Mouse (Mus musculus) neural tube, embryonic 12.5 days (tissue): ENCODE data around the gene Abracl. TPM values are rescaled to one million over a fixed set of nuclear protein-coding genes. Genes with fewer than 3 reads are reported as not detected.

Experiments used
- ATAC-seq: fragments of 200-750 bp; cut with Nextera tagmentation; 2 replicates; pipeline ENCODE4 v1.8.0; 2017; ENCODE audit warnings: low read depth, mild to moderate bottlenecking, moderate TSS enrichment, moderate library complexity; ENCODE audit not compliant: low FRiP score
- H3K27ac ChIP-seq: fragments of 300-500 bp; sonication (generic); 2 replicates; pipeline ENCODE4 v1.5.1; 2016
- H3K27me3 ChIP-seq: fragments of 300-500 bp; sonication (generic); replicated peaks from 2 replicates; pipeline ENCODE4 v1.6.1; 2016; ENCODE audit warnings: mild to moderate bottlenecking
- H3K36me3 ChIP-seq: fragments of 300-500 bp; sonication (generic); 2 replicates; pipeline ENCODE4 v1.6.1; 2016; ENCODE audit warnings: mild to moderate bottlenecking
- H3K4me1 ChIP-seq: fragments of 300-500 bp; sonication (generic); 2 replicates; pipeline ENCODE4 v1.6.1; 2016
- H3K4me2 ChIP-seq: fragments of 300-500 bp; sonication (generic); replicated peaks from 2 replicates; pipeline ENCODE4 v1.6.1; 2016; ENCODE audit warnings: mild to moderate bottlenecking
- H3K4me3 ChIP-seq: fragments of 300-500 bp; sonication (generic); 2 replicates; pipeline ENCODE4 v1.5.1; 2016
- H3K9ac ChIP-seq: fragments of 300-500 bp; sonication (generic); 2 replicates; pipeline ENCODE4 v1.6.1; 2016; ENCODE audit warnings: mild to moderate bottlenecking
- H3K9me3 ChIP-seq: fragments of 300-500 bp; sonication (generic); 2 replicates; pipeline ENCODE4 v1.6.1; 2016; ENCODE audit warnings: mild to moderate bottlenecking
- WGBS: fragments of 180-500 bp; shearing (Covaris S2); methylation state at CpG from one replicate; pipeline ENCODE4 v1.1.7; 2016; 5-methylcytosine and 5-hydroxymethylcytosine counted together
- polyA plus RNA-seq: library from polyadenylated mRNA; unstranded; fragments of >200 nt; fragmentation: Nextera tagmentation; extraction: Ambion mirVana; gene quantifications from 2 replicates; pipeline ENCODE4 v1.2.1, GENCODE M21; 2016

Gene Abracl
- polyA plus RNA-seq, 1 experiment from 2014 or later, result 159 TPM

GRCm38 (mm10) chr10:18020443-18020842 lies 2.6 kb downstream of the Abracl start:
- Histone ChIP-seq H3K4me2 (peak overlapping the region; percentile 67), H3K4me1 (peaks cover 11% of the 10 kb centered on the region; the same call in 1 of the 2 replicates), H3K9ac (no peak overlapping the region), H3K27ac (no peak overlapping the region), H3K27me3 (no peaks in the 10 kb centered on the region), H3K4me3 (no peak overlapping the region), H3K9me3 (no peaks in the 10 kb centered on the region), H3K36me3 (peaks cover 20% of the 10 kb centered on the region)
- no peak for ATAC-seq
- WGBS, result 74% methylated on average over 7 of the region's 7 CpGs

GRCm38 (mm10) chr10:18011761-18012160 lies 11.3 kb downstream of the Abracl start:
- no peak for ATAC-seq
- H3K9me3 ChIP-seq, result no peaks in the 10 kb centered on the region
- no peak overlapping the region for H3K4me3 ChIP-seq
- H3K4me2 ChIP-seq, result no peak overlapping the region
- H3K27me3 ChIP-seq, result no peaks in the 10 kb centered on the region
- H3K36me3 ChIP-seq, result peaks cover 27% of the 10 kb centered on the region
- no peak overlapping the region for H3K27ac ChIP-seq
- 89% methylated on average over 5 of the region's 5 CpGs for WGBS
- no peak overlapping the region for H3K9ac ChIP-seq
- no peaks in the 10 kb centered on the region for H3K4me1 ChIP-seq

- H3K27me3 ChIP-seq, result no peaks in the 10 kb centered on the region
- no peak overlapping the region for H3K9ac ChIP-seq
- no peaks in the 10 kb centered on the region for H3K4me1 ChIP-seq
- 89% methylated on average over 1 of the region's 1 CpGs for WGBS
- no peak overlapping the region for H3K27ac ChIP-seq
- H3K9me3 ChIP-seq, result no peaks in the 10 kb centered on the region
- ATAC-seq, result no peak
- H3K36me3 ChIP-seq, result peaks cover 23% of the 10 kb centered on the region
- H3K4me2 ChIP-seq, result no peak overlapping the region
- no peak overlapping the region for H3K4me3 ChIP-seq
Measured at GRCm38 (mm10) chr10:18009744-18010143, 13.3 kb downstream of the Abracl start.

GRCm38 (mm10) chr10:18008118-18008517 lies 15.0 kb downstream of the Abracl start:
- Histone ChIP-seq H3K4me3 (no peak overlapping the region), H3K36me3 (peaks cover 16% of the 10 kb centered on the region; the same call in 1 of the 2 replicates), H3K4me1 (no peaks in the 10 kb centered on the region), H3K9ac (no peak overlapping the region), H3K9me3 (no peaks in the 10 kb centered on the region), H3K4me2 (no peak overlapping the region), H3K27me3 (no peaks in the 10 kb centered on the region), H3K27ac (no peak overlapping the region)
- no peak for ATAC-seq

GRCm38 (mm10) chr10:18007243-18007642 lies 15.8 kb downstream of the Abracl start:
- Histone ChIP-seq H3K9ac (no peak overlapping the region), H3K27ac (no peak overlapping the region), H3K36me3 (peaks cover 16% of the 10 kb centered on the region; the same call in 1 of the 2 replicates), H3K9me3 (no peaks in the 10 kb centered on the region), H3K4me2 (no peak overlapping the region), H3K4me3 (no peak overlapping the region), H3K4me1 (no peaks in the 10 kb centered on the region), H3K27me3 (no peaks in the 10 kb centered on the region)
- 92% methylated on average over 3 of the region's 3 CpGs for WGBS
- ATAC-seq, result no peak

- H3K27me3 ChIP-seq, result no peaks in the 10 kb centered on the region
- no peaks in the 10 kb centered on the region for H3K4me1 ChIP-seq
- H3K36me3 ChIP-seq, result peaks cover 14% of the 10 kb centered on the region; the same call in 1 of the 2 replicates
- H3K9ac ChIP-seq, result no peak overlapping the region
- WGBS, result 94% methylated on average over 1 of the region's 1 CpGs
- no peak overlapping the region for H3K4me3 ChIP-seq
- no peak overlapping the region for H3K4me2 ChIP-seq
- H3K9me3 ChIP-seq, result no peaks in the 10 kb centered on the region
- H3K27ac ChIP-seq, result no peak overlapping the region
- ATAC-seq, result no peak
Measured at GRCm38 (mm10) chr10:18006756-18007155, 16.3 kb downstream of the Abracl start.

- ATAC-seq, result no peak
- Histone ChIP-seq H3K4me2 (no peak overlapping the region), H3K27ac (no peak overlapping the region), H3K9ac (no peak overlapping the region), H3K4me1 (no peaks in the 10 kb centered on the region), H3K36me3 (peaks cover 10% of the 10 kb centered on the region; the same call in 1 of the 2 replicates), H3K27me3 (no peaks in the 10 kb centered on the region), H3K9me3 (no peaks in the 10 kb centered on the region), H3K4me3 (no peak overlapping the region)
- 91% methylated on average over 7 of the region's 7 CpGs for WGBS
Measured at GRCm38 (mm10) chr10:18005136-18005955, 17.7 kb downstream of the Abracl start.

- H3K36me3 ChIP-seq, result peaks cover 3% of the 10 kb centered on the region; the same call in 1 of the 2 replicates
- no peak overlapping the region for H3K9ac ChIP-seq
- H3K9me3 ChIP-seq, result no peaks in the 10 kb centered on the region
- no peaks in the 10 kb centered on the region for H3K27me3 ChIP-seq
- no peak overlapping the region for H3K27ac ChIP-seq
- H3K4me3 ChIP-seq, result no peak overlapping the region
- H3K4me2 ChIP-seq, result no peak overlapping the region
- no peak for ATAC-seq
- 75% methylated on average over 12 of the region's 12 CpGs for WGBS
- H3K4me1 ChIP-seq, result no peaks in the 10 kb centered on the region
Measured at GRCm38 (mm10) chr10:18003966-18004637, 19.0 kb downstream of the Abracl start.

GRCm38 (mm10) chr10:17990576-17990975 lies 32.5 kb downstream of the Abracl start:
- H3K36me3 ChIP-seq, result no peaks in the 10 kb centered on the region
- no peak overlapping the region for H3K4me2 ChIP-seq
- no peak for ATAC-seq
- no peak overlapping the region for H3K9ac ChIP-seq
- no peaks in the 10 kb centered on the region for H3K4me1 ChIP-seq
- H3K4me3 ChIP-seq, result no peak overlapping the region
- no peaks in the 10 kb centered on the region for H3K9me3 ChIP-seq
- 90% methylated on average over 4 of the region's 4 CpGs for WGBS
- no peak overlapping the region for H3K27ac ChIP-seq
- H3K27me3 ChIP-seq, result no peaks in the 10 kb centered on the region

GRCm38 (mm10) chr10:17989136-17989535 lies 34.0 kb downstream of the Abracl start:
- WGBS, result 77% methylated on average over 6 of the region's 6 CpGs
- no peak overlapping the region for H3K4me3 ChIP-seq
- no peak overlapping the region for H3K27ac ChIP-seq
- no peak overlapping the region for H3K9ac ChIP-seq
- H3K4me1 ChIP-seq, result no peaks in the 10 kb centered on the region
- H3K36me3 ChIP-seq, result no peaks in the 10 kb centered on the region
- no peaks in the 10 kb centered on the region for H3K27me3 ChIP-seq
- no peak for ATAC-seq
- H3K9me3 ChIP-seq, result no peaks in the 10 kb centered on the region
- H3K4me2 ChIP-seq, result no peak overlapping the region

- Histone ChIP-seq H3K27ac (no peak overlapping the region), H3K4me2 (no peak overlapping the region), H3K27me3 (no peaks in the 10 kb centered on the region), H3K9ac (no peak overlapping the region), H3K4me3 (no peak overlapping the region), H3K4me1 (no peaks in the 10 kb centered on the region), H3K9me3 (no peaks in the 10 kb centered on the region), H3K36me3 (no peaks in the 10 kb centered on the region)
- ATAC-seq, result no peak
- WGBS, result 88% methylated on average over 8 of the region's 8 CpGs
Measured at GRCm38 (mm10) chr10:17987823-17988423, 35.2 kb downstream of the Abracl start.

GRCm38 (mm10) chr10:17983313-17983712 lies 39.8 kb downstream of the Abracl start:
- ATAC-seq, result no peak
- Histone ChIP-seq H3K4me2 (no peak overlapping the region), H3K27ac (no peak overlapping the region), H3K36me3 (no peaks in the 10 kb centered on the region), H3K9me3 (no peaks in the 10 kb centered on the region), H3K4me1 (no peaks in the 10 kb centered on the region), H3K9ac (no peak overlapping the region), H3K27me3 (no peaks in the 10 kb centered on the region), H3K4me3 (no peak overlapping the region)
- 93% methylated on average over 2 of the region's 2 CpGs for WGBS
